Mouse (Mus musculus) ES-E14 (cell line): ENCODE data around the gene Npc1l1.

ENCODE experiments used
- CHD2 ChIP-seq: IDR thresholded peaks from 2 replicates; pipeline ENCODE4 v1.6.1; 2014; ENCODE audit warnings: mild to moderate bottlenecking, low read depth, low read length, inconsistent platforms
- ZNF384 ChIP-seq: IDR thresholded peaks from 2 replicates; pipeline ENCODE4 v1.6.1; 2012; ENCODE audit warnings: low read depth, low read length, inconsistent platforms

GRCm38 (mm10) chr11:6274387-6275093 is 44.6 kb upstream of the Npc1l1 start, which contains the start of gene Tmed4:
- TF ChIP-seq CHD2 (no peak), ZNF384 (no peak)
